Mouse (Mus musculus) megakaryocyte progenitor cell, adult 5-6 weeks (primary cell): ENCODE measurements around the gene BC025920. TPM values are rescaled to one million over a fixed set of nuclear protein-coding genes. Genes with fewer than 3 reads are reported as not detected.
A peak's percentile ranks its signal among the peaks of the same experiment; 100 is the strongest.

Source experiments
- ATAC-seq: replicated peaks from 2 replicates; pipeline ENCODE4 v1.8.0; 2016; ENCODE audit warnings: mild to moderate bottlenecking, moderate TSS enrichment, inconsistent platforms; ENCODE audit not compliant: poor library complexity
- total RNA-seq, 2 experiments: library from RNA; stranded (forward) in 1 of 2; stranded (reverse) in 1 of 2; fragments of 157-497, 149-512 nt in 1 of 2; fragments of 200-1000 nt in 1 of 2; gene quantifications; 2 replicates each; pipeline versions ENCODE4 v1.2.3 to v1.2.4; 2015 to 2017

Gene BC025920
- total RNA-seq (2015) (1.2 and 3.1 TPM in 2 replicates), total RNA-seq (2017) (1.2 and 2.2 TPM in 2 replicates)

- ATAC-seq: peak; percentile 75
These were observed at the start of gene BC025920 for GRCm38 (mm10) chr10:81605974-81606751. TSS of gene BC025920 (plus strand) at chr10:81606270.

GRCm38 (mm10) chr10:81556282-81556681 is 49.8 kb upstream of the BC025920 start:
- ATAC-seq: no peak

GRCm38 (mm10) chr10:81557491-81557890 is 48.6 kb upstream of the BC025920 start:
- ATAC-seq: no peak

GRCm38 (mm10) chr10:81559163-81559626 is 46.9 kb upstream of the BC025920 start, which contains the start of gene Aes:
TSS of gene Aes (plus strand) at chr10:81559488.
- ATAC-seq: peak; percentile 47

- peak; percentile 52 for ATAC-seq
These were observed 46.2 kb upstream of the BC025920 start for GRCm38 (mm10) chr10:81559627-81560539.

- ATAC-seq: peak; percentile 58
These were observed 45.2 kb upstream of the BC025920 start for GRCm38 (mm10) chr10:81560719-81561459.

GRCm38 (mm10) chr10:81562411-81562810 is 43.7 kb upstream of the BC025920 start:
- no peak for ATAC-seq

- no peak for ATAC-seq
These were observed 42.6 kb upstream of the BC025920 start for GRCm38 (mm10) chr10:81563481-81563880.

GRCm38 (mm10) chr10:81564216-81564615 is 41.9 kb upstream of the BC025920 start:
- ATAC-seq: no peak

- no peak for ATAC-seq
These were observed 41.3 kb upstream of the BC025920 start for GRCm38 (mm10) chr10:81564734-81565133.

- no peak for ATAC-seq
These were observed 40.5 kb upstream of the BC025920 start for GRCm38 (mm10) chr10:81565257-81566228.

GRCm38 (mm10) chr10:81568381-81569191 is 37.5 kb upstream of the BC025920 start:
- no peak for ATAC-seq

GRCm38 (mm10) chr10:81569507-81570237 is 36.4 kb upstream of the BC025920 start:
- ATAC-seq: no peak

- ATAC-seq: no peak
These were observed 35.8 kb upstream of the BC025920 start for GRCm38 (mm10) chr10:81570238-81570800.

GRCm38 (mm10) chr10:81570831-81571500 is 35.1 kb upstream of the BC025920 start:
- peak; percentile 63 for ATAC-seq

GRCm38 (mm10) chr10:81571501-81571876 is 34.6 kb upstream of the BC025920 start:
- ATAC-seq: peak; percentile 86

- no peak for ATAC-seq
These were observed 33.9 kb upstream of the BC025920 start for GRCm38 (mm10) chr10:81572133-81572671.
